Mouse (Mus musculus): ENCODE data around the gene Zfp689. TPM values are rescaled to one million over a fixed set of nuclear protein-coding genes. Genes with fewer than 3 reads are reported as not detected.

Gene Zfp689
- polyA plus RNA-seq, 1 experiment from 2014 or later: 4.8 TPM

GRCm38 (mm10) chr7:127454905-127455304 lies 5.9 kb upstream of the Zfp689 start:
- Histone ChIP-seq H3K27ac (no peak overlapping the region), H3K9me3 (replicated peaks; ENCODE audit: low read length) (no peaks in the 10 kb centered on the region), H3K4me2 (ENCODE audit: low read length) (no peak overlapping the region), H3K27me3 (ENCODE audit: insufficient read depth, low read length) (no peaks in the 10 kb centered on the region), H3K36me3 (ENCODE audit: insufficient read depth, low read length) (peaks cover 20% of the 10 kb centered on the region; the same call in 1 of the 2 replicates), H3K4me1 (replicated peaks; ENCODE audit: insufficient read depth, low read length) (peaks cover 12% of the 10 kb centered on the region), H3K4me3 (replicated peaks; ENCODE audit: low read depth, low read length) (no peak overlapping the region), H3K9ac (ENCODE audit: low read depth, low read length) (no peak overlapping the region)
- ATAC-seq (replicated peaks; ENCODE audit: low FRiP score, low read depth) (no peak), DNase-seq (ENCODE audit: low spot score) (no peak)
- TF ChIP-seq CTCF (IDR thresholded peaks at IDR 0.05; ENCODE audit: low read depth): no peak
- 91% methylated on average over 7 of the region's 7 CpGs for WGBS

GRCm38 (mm10) chr7:127453056-127453455 lies 4.1 kb upstream of the Zfp689 start:
- TF ChIP-seq CTCF (IDR thresholded peaks at IDR 0.05; ENCODE audit: low read depth): no peak

GRCm38 (mm10) chr7:127449966-127450365 lies 1.0 kb upstream of the Zfp689 start:
- Histone ChIP-seq H3K4me2 (ENCODE audit: low read length) (peak overlapping the region; percentile 75), H3K9ac (ENCODE audit: low read depth, low read length) (peak overlapping the region; percentile 24; the same call in 1 of the 2 replicates), H3K4me3 (replicated peaks; ENCODE audit: low read depth, low read length) (peak overlapping the region; percentile 73), H3K4me1 (replicated peaks; ENCODE audit: insufficient read depth, low read length) (peaks cover 17% of the 10 kb centered on the region), H3K27ac (no peak overlapping the region), H3K9me3 (replicated peaks; ENCODE audit: low read length) (no peaks in the 10 kb centered on the region), H3K36me3 (ENCODE audit: insufficient read depth, low read length) (0 out of 2 replicates have a peak, but pooled peaks cover 4% of the 10 kb centered on the region), H3K27me3 (ENCODE audit: insufficient read depth, low read length) (no peaks in the 10 kb centered on the region)
- TF ChIP-seq CTCF (IDR thresholded peaks at IDR 0.05; ENCODE audit: low read depth): no peak
- no peak for DNase-seq (ENCODE audit: low spot score)
- ATAC-seq (replicated peaks; ENCODE audit: low FRiP score, low read depth): no peak
- 72% methylated on average over 7 of the region's 7 CpGs for WGBS

More at GRCm38 (mm10) chr7:127453056-127453455, 4.1 kb upstream of the Zfp689 start:
- peaks cover 15% of the 10 kb centered on the region; the same call in 1 of the 2 replicates for H3K36me3 ChIP-seq (ENCODE audit: insufficient read depth, low read length)
- H3K9me3 ChIP-seq (replicated peaks; ENCODE audit: low read length): no peaks in the 10 kb centered on the region
- no peak overlapping the region for H3K9ac ChIP-seq (ENCODE audit: low read depth, low read length)
- WGBS: 93% methylated on average over 2 of the region's 2 CpGs
- no peak overlapping the region for H3K4me3 ChIP-seq (replicated peaks; ENCODE audit: low read depth, low read length)
- no peak overlapping the region for H3K27ac ChIP-seq
- peaks cover 17% of the 10 kb centered on the region for H3K4me1 ChIP-seq (replicated peaks; ENCODE audit: insufficient read depth, low read length)
- no peak for DNase-seq (ENCODE audit: low spot score)
- ATAC-seq (replicated peaks; ENCODE audit: low FRiP score, low read depth): no peak
- no peak overlapping the region for H3K4me2 ChIP-seq (ENCODE audit: low read length)
- H3K27me3 ChIP-seq (ENCODE audit: insufficient read depth, low read length): no peaks in the 10 kb centered on the region

GRCm38 (mm10) chr7:127443976-127444375 lies 5.0 kb downstream of the Zfp689 start:
- DNase-seq (ENCODE audit: low spot score): no peak
- no peak for ATAC-seq (replicated peaks; ENCODE audit: low FRiP score, low read depth)
- H3K27me3 ChIP-seq (ENCODE audit: insufficient read depth, low read length): no peaks in the 10 kb centered on the region
- TF ChIP-seq CTCF (IDR thresholded peaks at IDR 0.05; ENCODE audit: low read depth): no peak
- H3K9ac ChIP-seq (ENCODE audit: low read depth, low read length): no peak overlapping the region
- H3K36me3 ChIP-seq (ENCODE audit: insufficient read depth, low read length): peaks cover 16% of the 10 kb centered on the region
- no peak overlapping the region for H3K27ac ChIP-seq
- H3K4me3 ChIP-seq (replicated peaks; ENCODE audit: low read depth, low read length): no peak overlapping the region
- no peaks in the 10 kb centered on the region for H3K4me1 ChIP-seq (replicated peaks; ENCODE audit: insufficient read depth, low read length)
- no peak overlapping the region for H3K4me2 ChIP-seq (ENCODE audit: low read length)
- 90% methylated on average over 20 of the region's 20 CpGs for WGBS
- no peaks in the 10 kb centered on the region for H3K9me3 ChIP-seq (replicated peaks; ENCODE audit: low read length)

- 88% methylated on average over 3 of the region's 3 CpGs for WGBS
- TF ChIP-seq CTCF (IDR thresholded peaks at IDR 0.05; ENCODE audit: low read depth): peak; percentile 58
- DNase-seq (ENCODE audit: low spot score): no peak
Observed at GRCm38 (mm10) chr7:127437724-127438123, 11.2 kb downstream of the Zfp689 start.

GRCm38 (mm10) chr7:127435206-127435605 lies 13.8 kb downstream of the Zfp689 start:
- Histone ChIP-seq H3K27ac (no peak overlapping the region), H3K4me2 (ENCODE audit: low read length) (no peak overlapping the region), H3K27me3 (ENCODE audit: insufficient read depth, low read length) (no peaks in the 10 kb centered on the region), H3K9me3 (replicated peaks; ENCODE audit: low read length) (no peaks in the 10 kb centered on the region), H3K36me3 (ENCODE audit: insufficient read depth, low read length) (no peaks in the 10 kb centered on the region), H3K9ac (ENCODE audit: low read depth, low read length) (no peak overlapping the region), H3K4me3 (replicated peaks; ENCODE audit: low read depth, low read length) (no peak overlapping the region), H3K4me1 (replicated peaks; ENCODE audit: insufficient read depth, low read length) (no peaks in the 10 kb centered on the region)
- DNase-seq (ENCODE audit: low spot score) (no peak), ATAC-seq (replicated peaks; ENCODE audit: low FRiP score, low read depth) (no peak)
- no peak for TF ChIP-seq CTCF (IDR thresholded peaks at IDR 0.05; ENCODE audit: low read depth)
- 85% methylated on average over 4 of the region's 4 CpGs for WGBS

More at GRCm38 (mm10) chr7:127437724-127438123, 11.2 kb downstream of the Zfp689 start:
- no peak for ATAC-seq (replicated peaks; ENCODE audit: low FRiP score, low read depth)
- Histone ChIP-seq H3K4me2 (ENCODE audit: low read length) (no peak overlapping the region), H3K36me3 (ENCODE audit: insufficient read depth, low read length) (no peaks in the 10 kb centered on the region), H3K27me3 (ENCODE audit: insufficient read depth, low read length) (no peaks in the 10 kb centered on the region), H3K4me1 (replicated peaks; ENCODE audit: insufficient read depth, low read length) (no peaks in the 10 kb centered on the region), H3K27ac (no peak overlapping the region), H3K4me3 (replicated peaks; ENCODE audit: low read depth, low read length) (no peak overlapping the region), H3K9ac (ENCODE audit: low read depth, low read length) (no peak overlapping the region), H3K9me3 (replicated peaks; ENCODE audit: low read length) (no peaks in the 10 kb centered on the region)

GRCm38 (mm10) chr7:127426354-127426753 lies 22.6 kb downstream of the Zfp689 start:
- 64% methylated on average over 3 of the region's 3 CpGs for WGBS
- no peak for ATAC-seq (replicated peaks; ENCODE audit: low FRiP score, low read depth)
- Histone ChIP-seq H3K9me3 (replicated peaks; ENCODE audit: low read length) (no peaks in the 10 kb centered on the region), H3K4me3 (replicated peaks; ENCODE audit: low read depth, low read length) (no peak overlapping the region), H3K36me3 (ENCODE audit: insufficient read depth, low read length) (no peaks in the 10 kb centered on the region), H3K4me2 (ENCODE audit: low read length) (no peak overlapping the region), H3K27ac (no peak overlapping the region), H3K4me1 (replicated peaks; ENCODE audit: insufficient read depth, low read length) (peaks cover 9% of the 10 kb centered on the region; the same call in 1 of the 2 replicates), H3K27me3 (ENCODE audit: insufficient read depth, low read length) (no peaks in the 10 kb centered on the region), H3K9ac (ENCODE audit: low read depth, low read length) (no peak overlapping the region)
- TF ChIP-seq CTCF (IDR thresholded peaks at IDR 0.05; ENCODE audit: low read depth): no peak
- DNase-seq (ENCODE audit: low spot score): peak; percentile 22

All from kidney, postnatal 0 days (tissue).